Mouse (Mus musculus) brain, embryonic 14.5 days (tissue): ENCODE results near the gene Zfhx3.

ENCODE experiments used
- CTCF ChIP-seq: fragments of 200-500 bp; IDR thresholded peaks from 2 replicates; pipeline ENCODE4 v1.5.1; 2012; ENCODE audit warnings: inconsistent platforms, mild to moderate bottlenecking, moderate library complexity, borderline replicate concordance; ENCODE audit not compliant: insufficient read depth, insufficient read length; ENCODE audit errors: extremely low read depth
- POLR2A ChIP-seq: fragments of 200-500 bp; IDR thresholded peaks from 2 replicates; pipeline ENCODE4 v1.6.1; 2012; ENCODE audit warnings: mild to moderate bottlenecking, inconsistent platforms, borderline replicate concordance; ENCODE audit not compliant: poor library complexity, insufficient read depth, insufficient read length, severe bottlenecking; ENCODE audit errors: extremely low read depth

DNA sequence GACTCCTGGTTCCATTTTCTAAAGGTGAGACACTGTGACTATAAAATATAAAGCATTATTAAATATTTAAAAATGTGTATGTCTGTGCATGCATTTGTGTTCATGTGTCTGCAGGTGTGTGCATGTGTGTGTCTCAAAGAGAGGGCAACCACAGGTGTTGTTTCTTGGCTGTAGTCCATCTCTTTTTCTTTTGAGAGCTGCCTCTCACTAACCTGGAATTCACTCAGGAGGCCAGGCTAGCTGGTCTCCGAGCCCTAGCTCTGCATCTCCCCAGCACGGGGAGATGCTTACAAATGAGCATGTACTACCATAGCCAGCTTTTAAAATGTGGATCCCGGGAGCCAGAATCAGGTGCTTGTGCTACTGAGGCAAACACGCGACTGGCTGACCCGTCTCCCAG is 124.7 kb downstream of the Zfhx3 start:
- no peak for TF ChIP-seq POLR2A
- TF ChIP-seq CTCF = no peak
